Mouse (Mus musculus) heart, embryonic 15.5 days (tissue): Measurements from ENCODE around the gene Ubap1. TPM values are rescaled to one million over a fixed set of nuclear protein-coding genes. Genes with fewer than 3 reads are reported as not detected.

Experiments used
- polyA plus RNA-seq: library from polyadenylated mRNA; unstranded; fragments of >200 nt; fragmentation: Nextera tagmentation; extraction: Ambion mirVana; gene quantifications from 2 replicates; pipeline ENCODE4 v1.2.1, GENCODE M21; 2015

Ubap1 gene
- polyA plus RNA-seq, 1 experiment from 2014 or later = 43.4 TPM

Other genes with a start within 250 kb of the Ubap1 start
- gene Nol6, start 224.5 kb upstream of the Ubap1 start, polyA plus RNA-seq = 12.8 and 20.2 TPM in 2 replicates
- gene Ube2r2, start 213.3 kb upstream of the Ubap1 start, polyA plus RNA-seq = 70.6 and 73.1 TPM in 2 replicates
- 47.0 and 58.1 TPM in 2 replicates for gene Ubap2, start 73.9 kb upstream of the Ubap1 start, polyA plus RNA-seq
- 50.2 and 57.2 TPM in 2 replicates for gene Dcaf12, start 34.1 kb upstream of the Ubap1 start, polyA plus RNA-seq
- gene Kif24, start 115.9 kb downstream of the Ubap1 start, polyA plus RNA-seq = 3.0 and 4.4 TPM in 2 replicates
- 37.1 and 38.5 TPM in 2 replicates for gene Nudt2, start 116.2 kb downstream of the Ubap1 start, polyA plus RNA-seq
- gene AI464131, start 154.1 kb downstream of the Ubap1 start, polyA plus RNA-seq = 2.7 and 4.0 TPM in 2 replicates
- gene 1110017D15Rik, start 168.3 kb downstream of the Ubap1 start, polyA plus RNA-seq = 0.77 and 0.95 TPM in 2 replicates
- gene Fam219a, start 220.5 kb downstream of the Ubap1 start, polyA plus RNA-seq = 2.4 and 2.7 TPM in 2 replicates
- 1.5 and 3.8 TPM in 2 replicates for gene Dnaic1, start 220.8 kb downstream of the Ubap1 start, polyA plus RNA-seq